Mouse (Mus musculus): Measurements from ENCODE around the gene Wdr5.

- TF ChIP-seq EP300 (IDR thresholded peaks at IDR 0.05; ENCODE audit: low read depth) = no peak
- no peak for TF ChIP-seq CTCF (IDR thresholded peaks at IDR 0.05; ENCODE audit: low read depth)
These were observed 45.5 kb upstream of the Wdr5 start for GRCm38 (mm10) chr2:27469292-27469990.

Measured in liver, postnatal 0 days (tissue).